Mouse (Mus musculus): ENCODE results near the gene Clec3b. TPM values are rescaled to one million over a fixed set of nuclear protein-coding genes. Genes with fewer than 3 reads are reported as not detected.

Clec3b gene
- polyA plus RNA-seq, 1 experiment: 0.93 TPM

- H3K4me1 ChIP-seq: peaks cover 25% of the 10 kb centered on the region
- H3K36me3 ChIP-seq (replicated peaks; ENCODE audit: low read length): peaks cover 93% of the 10 kb centered on the region
- H3K27me3 ChIP-seq (replicated peaks): no peaks in the 10 kb centered on the region
- no peak for TF ChIP-seq GATA1 (IDR thresholded peaks at IDR 0.05; ENCODE audit: borderline replicate concordance, low read length)
- no peak for TF ChIP-seq FLI1 (IDR thresholded peaks at IDR 0.05; ENCODE audit: low read length)
- H3K4me3 ChIP-seq (replicated peaks): no peak overlapping the region
- no peaks in the 10 kb centered on the region for H3K9me3 ChIP-seq
Measured at GRCm38 (mm10) chr9:123123017-123123416, 27.7 kb upstream of the Clec3b start.

GRCm38 (mm10) chr9:123123571-123124412 is 27.0 kb upstream of the Clec3b start:
- Histone ChIP-seq H3K4me3 (replicated peaks) (no peak overlapping the region), H3K9me3 (no peaks in the 10 kb centered on the region), H3K27me3 (replicated peaks) (no peaks in the 10 kb centered on the region), H3K4me1 (peaks cover 25% of the 10 kb centered on the region), H3K36me3 (replicated peaks; ENCODE audit: low read length) (peaks cover 93% of the 10 kb centered on the region)
- TF ChIP-seq GATA1 (IDR thresholded peaks at IDR 0.05; ENCODE audit: borderline replicate concordance, low read length): no peak
- TF ChIP-seq FLI1 (IDR thresholded peaks at IDR 0.05; ENCODE audit: low read length): no peak

- H3K4me1 ChIP-seq: peaks cover 25% of the 10 kb centered on the region
- H3K4me3 ChIP-seq (replicated peaks): no peak overlapping the region
- H3K27me3 ChIP-seq (replicated peaks): no peaks in the 10 kb centered on the region
- peaks cover 93% of the 10 kb centered on the region for H3K36me3 ChIP-seq (replicated peaks; ENCODE audit: low read length)
- TF ChIP-seq FLI1 (IDR thresholded peaks at IDR 0.05; ENCODE audit: low read length) (no peak), GATA1 (IDR thresholded peaks at IDR 0.05; ENCODE audit: borderline replicate concordance, low read length) (no peak)
- no peaks in the 10 kb centered on the region for H3K9me3 ChIP-seq
Measured at GRCm38 (mm10) chr9:123124413-123124981, 26.2 kb upstream of the Clec3b start.

GRCm38 (mm10) chr9:123127663-123128062 is 23.1 kb upstream of the Clec3b start:
- peaks cover 96% of the 10 kb centered on the region for H3K36me3 ChIP-seq (replicated peaks; ENCODE audit: low read length)

GRCm38 (mm10) chr9:123132994-123133393 is 17.8 kb upstream of the Clec3b start:
- 0 out of 2 replicates have a peak, but pooled peaks cover 5% of the 10 kb centered on the region for H3K4me1 ChIP-seq
- H3K4me3 ChIP-seq (replicated peaks): no peak overlapping the region
- peaks cover 99% of the 10 kb centered on the region for H3K36me3 ChIP-seq (replicated peaks; ENCODE audit: low read length)
- TF ChIP-seq GATA1 (IDR thresholded peaks at IDR 0.05; ENCODE audit: borderline replicate concordance, low read length) (no peak), FLI1 (IDR thresholded peaks at IDR 0.05; ENCODE audit: low read length) (no peak)
- H3K9me3 ChIP-seq: no peaks in the 10 kb centered on the region
- no peaks in the 10 kb centered on the region for H3K27me3 ChIP-seq (replicated peaks)

More at GRCm38 (mm10) chr9:123127663-123128062, 23.1 kb upstream of the Clec3b start:
- no peak for TF ChIP-seq FLI1 (IDR thresholded peaks at IDR 0.05; ENCODE audit: low read length)
- no peak for TF ChIP-seq GATA1 (IDR thresholded peaks at IDR 0.05; ENCODE audit: borderline replicate concordance, low read length)
- no peaks in the 10 kb centered on the region for H3K9me3 ChIP-seq
- no peak overlapping the region for H3K4me3 ChIP-seq (replicated peaks)
- H3K4me1 ChIP-seq: peaks cover 11% of the 10 kb centered on the region
- no peaks in the 10 kb centered on the region for H3K27me3 ChIP-seq (replicated peaks)

GRCm38 (mm10) chr9:123136953-123137682 is 13.6 kb upstream of the Clec3b start:
- Histone ChIP-seq H3K36me3 (replicated peaks; ENCODE audit: low read length) (peaks cover 83% of the 10 kb centered on the region), H3K9me3 (no peaks in the 10 kb centered on the region), H3K4me3 (replicated peaks) (no peak overlapping the region), H3K4me1 (peaks cover 25% of the 10 kb centered on the region), H3K27me3 (replicated peaks) (no peaks in the 10 kb centered on the region)
- TF ChIP-seq GATA1 (IDR thresholded peaks at IDR 0.05; ENCODE audit: borderline replicate concordance, low read length) (no peak), FLI1 (IDR thresholded peaks at IDR 0.05; ENCODE audit: low read length) (no peak)

GRCm38 (mm10) chr9:123138891-123139474 is 11.8 kb upstream of the Clec3b start:
- Histone ChIP-seq H3K36me3 (replicated peaks; ENCODE audit: low read length) (peaks cover 75% of the 10 kb centered on the region), H3K27me3 (replicated peaks) (no peaks in the 10 kb centered on the region), H3K4me3 (replicated peaks) (no peak overlapping the region), H3K9me3 (no peaks in the 10 kb centered on the region), H3K4me1 (peaks cover 25% of the 10 kb centered on the region)
- TF ChIP-seq GATA1 (IDR thresholded peaks at IDR 0.05; ENCODE audit: borderline replicate concordance, low read length) (no peak), FLI1 (IDR thresholded peaks at IDR 0.05; ENCODE audit: low read length) (no peak)

GRCm38 (mm10) chr9:123139887-123140614 is 10.7 kb upstream of the Clec3b start:
- Histone ChIP-seq H3K4me3 (replicated peaks) (no peak overlapping the region), H3K9me3 (no peaks in the 10 kb centered on the region), H3K4me1 (peaks cover 25% of the 10 kb centered on the region), H3K36me3 (replicated peaks; ENCODE audit: low read length) (peaks cover 68% of the 10 kb centered on the region), H3K27me3 (replicated peaks) (no peaks in the 10 kb centered on the region)
- TF ChIP-seq GATA1 (IDR thresholded peaks at IDR 0.05; ENCODE audit: borderline replicate concordance, low read length) (no peak), FLI1 (IDR thresholded peaks at IDR 0.05; ENCODE audit: low read length) (no peak)

GRCm38 (mm10) chr9:123148430-123148829 is 2.3 kb upstream of the Clec3b start:
- H3K4me3 ChIP-seq (replicated peaks): no peak overlapping the region

More at GRCm38 (mm10) chr9:123148430-123148829, 2.3 kb upstream of the Clec3b start:
- no peak for TF ChIP-seq FLI1 (IDR thresholded peaks at IDR 0.05; ENCODE audit: low read length)
- no peak for TF ChIP-seq GATA1 (IDR thresholded peaks at IDR 0.05; ENCODE audit: borderline replicate concordance, low read length)
- Histone ChIP-seq H3K9me3 (no peaks in the 10 kb centered on the region), H3K36me3 (replicated peaks; ENCODE audit: low read length) (peaks cover 9% of the 10 kb centered on the region), H3K27me3 (replicated peaks) (peaks cover 10% of the 10 kb centered on the region), H3K4me1 (peaks cover 33% of the 10 kb centered on the region)

All from megakaryocyte, embryonic 14.5 days (primary cell).